Mouse (Mus musculus) Muller cell, postnatal 12 days (primary cell): ENCODE data around the gene Cct3.
"Not testable (repeated sequence)": the region's sequence is repeated elsewhere in the genome, so short reads cannot be mapped to it uniquely, and the experiment has no call there.

Experiments used
- DNase-seq: peaks from one replicate; pipeline ENCODE4 v3.0.0-alpha.2; 2015; ENCODE audit errors: inconsistent ontology term

Gene Cct3

DNA sequence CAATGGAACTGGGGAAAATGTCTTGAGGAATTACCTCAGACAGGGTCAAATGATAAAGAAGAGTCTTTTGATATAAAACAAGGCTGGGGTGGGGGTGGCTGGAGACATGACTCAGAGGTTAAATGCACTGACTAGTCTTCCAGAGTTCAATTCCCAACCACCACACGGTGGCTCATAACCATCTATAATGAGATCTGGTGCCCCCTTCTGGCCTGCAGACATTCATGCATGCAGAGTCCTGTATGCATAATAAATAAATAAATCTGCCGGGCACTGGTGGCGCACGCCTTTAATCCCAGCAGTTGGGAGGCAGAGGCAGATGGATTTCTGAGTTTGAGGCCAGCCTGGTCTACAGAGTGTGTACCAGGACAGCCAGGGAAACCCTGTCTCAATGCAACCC, 4.9 kb upstream of the Cct3 start:
- DNase-seq, result no peak

DNA sequence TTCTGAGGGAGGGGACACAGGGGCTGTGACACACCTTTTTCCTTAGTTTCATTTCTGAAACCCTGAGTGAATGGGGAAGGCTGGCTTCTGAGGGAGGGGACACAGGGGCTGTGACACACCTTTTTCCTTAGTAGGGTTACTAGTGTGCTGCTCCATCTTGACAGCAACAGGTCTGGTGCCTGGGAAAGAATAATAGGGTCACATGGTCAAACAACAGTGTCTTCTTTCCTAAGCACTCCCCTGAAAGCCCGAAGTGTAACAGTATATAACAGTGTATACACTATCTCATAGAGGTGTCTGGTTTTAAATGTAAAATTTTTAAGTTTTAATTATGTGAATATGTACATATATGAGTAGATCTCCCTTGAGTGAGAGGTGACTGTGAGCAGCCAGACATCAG, 1.6 kb upstream of the Cct3 start:
- DNase-seq, result not testable (repeated sequence)

- peak; percentile 55 for DNase-seq
Observed at GRCm38 (mm10) chr3:88296110-88296560, 781 bp upstream of the Cct3 start.

DNA sequence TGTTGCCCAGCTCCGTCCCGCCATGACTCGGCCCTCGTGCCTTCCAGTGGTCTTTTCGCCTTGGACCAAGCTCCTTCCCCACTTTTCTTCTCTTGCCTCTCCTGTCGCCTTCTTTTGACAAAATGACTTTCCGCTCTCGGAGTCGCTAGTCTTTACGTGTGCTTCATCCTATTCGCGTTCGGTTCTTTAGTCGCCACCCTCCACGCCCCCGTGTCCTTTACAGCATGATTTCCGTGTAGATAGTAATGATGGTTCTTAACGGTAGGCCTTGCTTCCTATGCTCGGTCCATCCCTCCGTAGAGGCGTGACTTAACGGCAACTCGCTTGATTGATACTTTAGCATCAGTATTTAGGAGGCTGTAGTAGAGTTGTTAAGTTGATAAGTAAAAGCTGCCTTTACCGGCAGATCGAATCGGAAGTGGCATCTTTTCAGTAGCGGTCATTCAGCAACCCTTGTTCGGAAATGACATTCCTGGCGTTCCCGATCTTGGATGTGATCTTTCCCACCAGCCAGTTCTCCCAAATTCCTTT, 470 bp downstream of the Cct3 start:
- DNase-seq, result peak; percentile 63

DNA sequence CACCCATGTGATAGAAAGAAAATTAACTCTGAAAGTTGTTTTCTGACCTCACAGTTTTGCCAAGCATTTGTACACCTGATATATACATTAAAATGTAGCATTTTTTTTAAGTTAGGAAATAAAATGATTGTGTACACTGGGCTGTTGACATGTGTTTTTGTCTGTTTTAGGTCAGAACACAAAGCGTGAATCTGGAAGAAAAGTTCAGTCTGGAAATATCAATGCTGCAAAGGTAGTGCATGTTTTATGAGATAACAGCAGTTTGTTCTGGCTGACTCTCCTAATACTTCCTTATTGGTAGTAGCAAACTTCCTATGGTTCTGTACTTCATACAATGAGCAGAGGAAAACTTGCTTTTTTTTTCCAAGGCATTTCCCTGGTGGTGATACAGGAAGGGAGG, 2.3 kb downstream of the Cct3 start:
- DNase-seq, result no peak

DNA sequence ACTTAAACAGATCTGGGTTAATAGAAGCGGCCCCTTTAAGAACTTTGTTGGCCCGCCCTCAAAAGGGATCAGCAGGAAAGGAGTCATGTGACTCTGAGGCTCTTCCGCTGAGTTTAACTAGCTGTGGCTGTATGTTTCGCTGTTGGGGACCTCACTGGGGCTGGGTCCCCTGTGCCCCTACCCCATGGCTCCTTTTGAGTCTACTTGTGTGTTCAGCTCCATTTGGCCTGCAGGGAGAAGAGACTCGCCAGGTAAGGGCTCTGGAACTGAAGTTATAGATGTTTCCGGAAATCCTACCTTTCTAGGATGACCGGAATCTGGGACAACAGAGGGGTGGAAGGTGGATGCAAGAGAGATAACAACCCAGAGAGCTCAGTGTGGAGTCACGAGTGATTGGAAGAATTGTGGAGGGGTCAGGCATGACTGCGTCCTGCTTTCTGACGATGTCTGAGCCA, 28.1 kb downstream of the Cct3 start, which contains the start of gene Glmp:
TSS of gene Glmp (plus strand) at position 73 of the 455 bp plus-strand sequence.
- DNase-seq, result peak; percentile 54

GRCm38 (mm10) chr3:88328956-88329355, 32.0 kb downstream of the Cct3 start:
- no peak for DNase-seq

- no peak for DNase-seq
Observed at GRCm38 (mm10) chr3:88331282-88331681, 34.4 kb downstream of the Cct3 start.

GRCm38 (mm10) chr3:88334029-88334658, 37.2 kb downstream of the Cct3 start:
- no peak for DNase-seq

GRCm38 (mm10) chr3:88334902-88335435, 38.1 kb downstream of the Cct3 start:
- DNase-seq, result no peak

DNA sequence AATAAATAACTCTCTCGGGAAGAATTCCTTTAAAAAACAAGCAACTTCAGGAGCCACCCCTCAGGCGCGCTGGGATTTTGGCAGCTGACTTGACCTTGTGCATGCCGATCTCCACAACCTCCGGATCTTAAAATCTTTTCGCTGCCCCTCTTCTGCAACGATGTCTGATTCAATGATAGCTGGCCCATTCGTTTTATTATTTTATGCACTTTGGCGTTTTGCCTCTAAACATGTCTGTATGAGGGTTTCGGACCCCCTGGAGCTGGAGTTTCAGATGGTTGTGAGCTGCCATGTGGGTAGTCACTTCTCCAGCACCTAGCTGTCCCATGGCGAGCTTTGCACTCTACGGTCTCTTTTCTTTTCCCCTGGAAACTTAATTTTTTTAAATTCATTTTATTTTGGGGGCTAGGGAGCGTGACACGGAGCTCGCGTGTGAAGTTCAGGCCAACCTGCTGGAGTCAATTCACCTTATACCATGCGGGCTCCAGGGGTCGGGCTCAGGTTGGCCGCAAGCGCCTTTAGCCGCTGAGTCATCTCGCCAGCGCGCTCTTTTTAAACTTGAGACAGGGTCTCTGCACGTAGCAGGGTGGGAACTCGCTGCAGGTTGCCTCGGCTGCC, 38.6 kb downstream of the Cct3 start:
- no peak for DNase-seq

DNA sequence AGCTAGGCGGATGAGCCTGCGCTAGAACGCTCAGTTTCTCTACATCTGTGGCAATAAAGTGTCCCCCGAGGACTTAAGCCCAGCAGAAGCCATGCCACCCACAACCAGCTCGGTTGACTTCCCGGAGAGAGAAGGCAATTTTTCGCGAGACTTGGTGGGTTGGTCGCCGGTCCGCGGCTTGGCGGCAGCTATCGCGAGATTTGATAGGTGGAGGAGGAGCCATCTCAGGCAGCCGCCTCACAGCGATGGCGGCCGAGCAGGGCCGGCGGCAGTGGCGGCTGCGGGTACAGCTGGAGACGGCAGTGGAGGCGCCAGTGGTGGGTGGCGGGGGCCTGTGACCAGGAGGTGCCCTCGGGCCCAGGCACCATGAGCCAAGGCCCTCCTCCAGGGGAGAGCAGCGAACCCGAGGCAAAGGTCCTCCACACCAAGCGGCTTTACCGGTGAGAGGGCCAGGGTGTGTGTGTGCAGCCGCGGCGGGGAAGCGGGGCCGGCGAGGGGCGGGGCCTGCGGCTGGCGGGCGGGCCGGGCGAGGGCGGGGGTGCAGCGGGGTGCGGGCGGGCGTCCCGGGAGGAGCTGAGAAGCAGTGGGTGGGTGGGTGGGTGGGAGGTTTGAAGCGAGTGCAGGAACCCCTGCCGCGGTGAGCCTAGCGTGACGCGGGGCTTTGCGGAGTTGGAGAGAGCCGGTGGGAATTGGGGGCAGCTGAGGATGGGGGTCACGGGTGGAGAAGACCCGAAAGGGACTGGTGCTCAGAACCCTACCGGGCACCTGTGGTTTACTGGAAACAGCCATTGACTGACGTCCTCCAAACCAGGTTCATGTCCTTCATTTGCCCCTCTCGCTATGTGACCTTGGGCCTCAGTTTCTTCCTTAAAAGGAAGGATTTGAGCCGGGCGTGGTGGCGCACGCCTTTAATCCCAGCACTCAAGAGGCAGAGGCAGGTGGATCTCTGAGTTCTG, 39.4 kb downstream of the Cct3 start, which contains the start of the genes Tmem79 and Smg5:
TSS of gene Tmem79 (minus strand) at position 91 of the 956 bp plus-strand sequence.
TSS of gene Smg5 (plus strand) at position 203 of the 956 bp plus-strand sequence.
- DNase-seq, result peak; percentile 96

GRCm38 (mm10) chr3:88337367-88338020, 40.6 kb downstream of the Cct3 start:
- peak; percentile 16 for DNase-seq

- no peak for DNase-seq
Observed at GRCm38 (mm10) chr3:88338316-88338715, 41.4 kb downstream of the Cct3 start.

- DNase-seq, result no peak
Observed at GRCm38 (mm10) chr3:88339006-88339405, 42.1 kb downstream of the Cct3 start.

DNA sequence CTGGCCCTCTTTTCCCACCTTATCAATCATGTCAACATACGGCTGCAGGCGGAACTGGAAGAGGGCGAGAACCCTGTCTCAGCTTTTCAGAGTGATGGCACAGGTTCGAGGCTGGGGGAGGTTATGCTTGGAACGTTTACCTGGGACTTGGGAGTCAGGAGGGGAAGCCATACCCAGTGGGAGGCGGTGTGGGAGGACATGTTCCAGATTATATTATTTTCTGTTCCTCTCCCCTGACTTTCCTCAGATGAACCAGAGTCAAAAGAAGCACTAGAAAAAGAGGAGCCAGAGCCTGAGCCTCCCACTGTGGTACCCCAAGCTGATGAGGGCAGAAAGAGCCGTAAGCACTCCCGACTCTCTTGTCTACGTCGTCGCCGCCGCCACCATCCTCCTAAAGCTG, 53.8 kb downstream of the Cct3 start:
- no peak for DNase-seq

DNA sequence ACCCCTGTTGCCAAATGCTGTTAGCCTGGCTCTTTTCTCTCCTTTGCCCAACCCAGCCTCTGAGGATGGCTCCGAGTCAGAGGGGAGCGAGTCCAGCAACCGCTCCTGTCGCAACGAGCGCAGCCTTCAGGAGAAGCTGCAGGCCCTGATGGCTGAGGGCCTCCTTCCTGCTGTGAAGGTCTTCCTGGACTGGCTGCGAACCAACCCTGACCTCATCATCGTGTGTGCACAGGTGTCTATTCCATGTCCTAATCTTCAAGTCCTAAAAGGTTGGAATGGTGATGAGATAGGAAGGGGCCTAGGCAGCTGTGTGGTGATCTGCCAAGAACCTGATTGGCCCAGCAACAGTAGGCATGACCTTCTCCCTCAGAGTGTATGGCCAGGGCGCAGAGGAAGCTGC, 56.0 kb downstream of the Cct3 start:
- DNase-seq, result no peak

DNA sequence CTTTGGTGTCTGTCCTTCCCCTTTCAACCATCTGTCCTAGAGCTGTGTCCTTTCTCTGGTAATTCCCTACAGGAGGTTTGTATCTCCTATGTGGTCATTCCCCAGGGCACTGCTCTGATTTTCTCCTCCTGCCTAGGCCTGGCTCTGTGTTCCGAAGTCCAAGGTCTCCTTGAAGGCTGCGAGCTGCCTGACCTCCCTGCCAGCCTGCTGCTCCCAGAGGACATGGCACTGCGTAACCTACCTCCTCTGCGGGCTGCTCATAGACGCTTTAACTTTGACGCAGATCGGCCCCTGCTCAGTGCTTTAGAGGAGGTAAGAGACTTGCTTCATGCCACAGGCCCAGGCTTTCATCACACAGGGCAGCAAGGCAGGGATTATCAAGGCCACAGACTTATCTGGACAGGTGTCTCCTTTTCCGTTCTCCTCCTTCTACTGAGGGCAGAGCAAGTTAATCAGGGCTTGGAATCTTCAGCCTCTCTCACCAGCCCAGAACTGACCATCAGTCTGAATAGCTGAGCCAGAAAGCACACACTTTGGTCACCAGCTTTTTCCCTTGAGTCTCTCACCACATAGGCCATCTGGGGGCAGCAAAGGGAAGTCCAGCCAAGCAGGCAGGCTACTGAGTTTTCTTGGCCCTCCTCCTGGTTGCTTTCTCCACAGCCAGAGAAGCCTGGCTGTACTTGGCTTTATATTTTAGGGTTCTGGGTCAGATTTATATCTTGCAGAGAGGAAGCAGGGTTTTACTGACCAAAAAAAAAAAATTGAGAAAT, 57.7 kb downstream of the Cct3 start:
- no peak for DNase-seq

- no peak for DNase-seq
Observed at GRCm38 (mm10) chr3:88359584-88359983, 62.7 kb downstream of the Cct3 start.

- DNase-seq, result no peak
Observed at GRCm38 (mm10) chr3:88359989-88360388, 63.1 kb downstream of the Cct3 start.
